ENCODE assay signal across 10 mouse cellular contexts in the genomic region with DNA sequence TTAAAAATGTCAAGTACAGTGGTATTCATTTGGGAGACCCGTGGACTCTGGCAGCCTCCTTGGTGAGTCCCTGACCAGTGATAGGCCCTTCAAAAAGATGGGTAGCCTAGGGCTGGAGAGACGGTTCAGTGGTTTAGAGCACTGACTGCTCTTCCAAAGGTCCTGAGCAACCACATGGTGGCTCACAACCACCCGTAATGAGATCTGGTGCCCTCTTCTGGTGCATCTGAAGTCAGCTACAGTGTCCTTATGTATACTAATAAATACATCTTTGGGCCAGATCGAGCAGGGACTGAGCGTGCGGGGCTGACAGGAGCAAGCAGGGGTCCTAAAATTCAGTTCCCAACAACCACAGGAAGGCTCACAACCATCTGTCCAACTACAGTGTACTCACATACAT. TPM values are rescaled to one million over a fixed set of nuclear protein-coding genes. Genes with fewer than 3 reads are reported as not detected.
A peak's percentile ranks its signal among the peaks of the same experiment; 100 is the strongest.
DNase-seq lines count a peak whose midpoint lies in the region; ATAC-seq and TF ChIP-seq lines count a peak whose summit lies in the region.
"Had no signal": no experiment of that assay in that cellular context is flagged by ENCODE, and none has a peak within 500 bp of the region (broad histone marks: within the 10 kb centered on the region; RNA-seq: fewer than 3 reads in every experiment).

No protein-coding gene starts in this region.

- no peaks in the 10 kb centered on the region for H3K4me1 ChIP-seq in lung, adult 2 months (ENCODE audit: control insufficient read depth, insufficient read depth, low read length)
- no peaks in the 10 kb centered on the region for H3K4me1 ChIP-seq in forebrain, embryonic 16.5 days (replicated peaks; ENCODE audit: control insufficient read depth, insufficient read depth, low read length)
- H3K4me1 ChIP-seq: limb, embryonic 13.5 days had no signal

- TF ChIP-seq POLR2A in lung, adult 2 months (IDR thresholded peaks at IDR 0.05; ENCODE audit: borderline replicate concordance, extremely low read depth, low read depth, low read length), result no peak

- WGBS in lung, adult 2 months, result 24% methylated on average over 6 of the region's 6 CpGs
- WGBS in forebrain, embryonic 16.5 days, result 37% methylated on average over 6 of the region's 6 CpGs

- no peak overlapping the region for H3K9ac ChIP-seq in forebrain, embryonic 16.5 days (replicated peaks; ENCODE audit: low read depth, low read length)
- H3K9ac ChIP-seq: limb, embryonic 13.5 days had no signal

- H3K27ac ChIP-seq in forebrain, embryonic 16.5 days (ENCODE audit: low read length), result no peak overlapping the region
- H3K27ac ChIP-seq: limb, embryonic 13.5 days had no signal

- H3K4me3 ChIP-seq in lung, adult 2 months (replicated peaks; ENCODE audit: extremely low read depth, low read depth, low read length), result no peak overlapping the region
- no peak overlapping the region for H3K4me3 ChIP-seq in forebrain, embryonic 16.5 days (replicated peaks; ENCODE audit: low read length)
- H3K4me3 ChIP-seq: limb, embryonic 13.5 days had no signal

- no peaks in the 10 kb centered on the region for H3K9me3 ChIP-seq in forebrain, embryonic 16.5 days (ENCODE audit: control insufficient read depth, low read length)
- H3K9me3 ChIP-seq: limb, embryonic 13.5 days had no signal

- no peak overlapping the region for H3K4me2 ChIP-seq in forebrain, embryonic 16.5 days (ENCODE audit: low read length)
- H3K4me2 ChIP-seq: limb, embryonic 13.5 days had no signal

- peak; percentile 33 for TF ChIP-seq CTCF in lung, adult 2 months (IDR thresholded peaks at IDR 0.05; ENCODE audit: insufficient read depth, low read length)

- ATAC-seq in forebrain, embryonic 16.5 days, result no peak

- no peaks in the 10 kb centered on the region for H3K27me3 ChIP-seq in forebrain, embryonic 16.5 days (replicated peaks; ENCODE audit: control insufficient read depth, insufficient read depth, low read length)
- H3K27me3 ChIP-seq: limb, embryonic 13.5 days had no signal

- peak; percentile 20 for DNase-seq in embryo, embryonic 10 days (ENCODE audit: low spot score)
- DNase-seq in embryo, embryonic 11 days, result no peak
- DNase-seq in 416B (ENCODE audit: low read depth) (peak; percentile 67), R1 (ENCODE audit: low read depth, low spot score) (peak; percentile 54)
- DNase-seq in lung, adult 2 months, result no peak
- no peak for DNase-seq in right cerebral cortex, postnatal 14 days
- no peak for DNase-seq in Muller cell, postnatal 12 days (ENCODE audit: inconsistent ontology term)

- H3K36me3 ChIP-seq in forebrain, embryonic 16.5 days (ENCODE audit: control insufficient read depth, insufficient read depth), result no peaks in the 10 kb centered on the region
- H3K36me3 ChIP-seq: limb, embryonic 13.5 days had no signal

RNA-seq across cellular contexts. Expression of a gene that starts 13.0 kb away (rescaled TPM):
- polyA plus RNA-seq in lung, adult 2 months (2012; rRNA removed), result 0.83 and 0.97 TPM in 2 replicates
- polyA plus RNA-seq in forebrain, embryonic 16.5 days (2015; fragmentation: Nextera tagmentation; extraction: Ambion mirVana), result 3.9 and 4.7 TPM in 2 replicates

RNA-seq across cellular contexts. Expression of a gene that starts 13.0 kb away (rescaled TPM):
- 0.25 TPM in 2 replicates for polyA plus RNA-seq in lung, adult 2 months (2012; rRNA removed)
- not detected in 2 replicates for polyA plus RNA-seq in forebrain, embryonic 16.5 days (2015; fragmentation: Nextera tagmentation; extraction: Ambion mirVana)

RNA-seq across cellular contexts. Expression of a gene that starts 13.1 kb away (rescaled TPM):
- polyA plus RNA-seq in lung, adult 2 months (2012; rRNA removed), result 3.0 and 3.2 TPM in 2 replicates
- 2.2 and 2.7 TPM in 2 replicates for polyA plus RNA-seq in forebrain, embryonic 16.5 days (2015; fragmentation: Nextera tagmentation; extraction: Ambion mirVana)

RNA-seq across cellular contexts. Expression of a gene that starts 13.2 kb away (rescaled TPM):
- polyA plus RNA-seq in lung, adult 2 months (2012; rRNA removed), result 238 and 276 TPM in 2 replicates
- 552 and 555 TPM in 2 replicates for polyA plus RNA-seq in forebrain, embryonic 16.5 days (2015; fragmentation: Nextera tagmentation; extraction: Ambion mirVana)

RNA-seq across cellular contexts. Expression of a gene that starts 20.9 kb away (rescaled TPM):
- polyA plus RNA-seq in lung, adult 2 months (2012; rRNA removed), result not detected in 2 replicates
- polyA plus RNA-seq in forebrain, embryonic 16.5 days (2015; fragmentation: Nextera tagmentation; extraction: Ambion mirVana), result not detected in 2 replicates
- polyA plus RNA-seq: gonadal fat pad, adult 2 months had no signal

Comparison
In these comparisons a context has a peak if more than half of its experiments do, and no peak if none do; other contexts are left out.
1. DNase-seq: peak in embryo, embryonic 10 days (single experiment), 416B (single experiment) and R1 (single experiment); none in embryo, embryonic 11 days (single experiment), lung, adult 2 months (single experiment), right cerebral cortex, postnatal 14 days (single experiment) and Muller cell, postnatal 12 days (single experiment).